Mouse (Mus musculus) ES-Bruce4 (cell line): ENCODE results near the gene Atp7b.

Experiments
- CTCF ChIP-seq: IDR thresholded peaks from one replicate; pipeline ENCODE4 v1.8.1; 2011; ENCODE audit warnings: low read depth, low read length
- EP300 ChIP-seq: IDR thresholded peaks from 2 replicates; pipeline ENCODE4 v1.6.1; 2011; ENCODE audit warnings: low read depth, low read length; ENCODE audit not compliant: insufficient read depth

- no peak for TF ChIP-seq EP300
- no peak for TF ChIP-seq CTCF
These were observed 64.9 kb downstream of the Atp7b start for GRCm38 (mm10) chr8:21995181-21995580.
